12 mouse cellular contexts compared by ENCODE assay signal in the genomic region with DNA sequence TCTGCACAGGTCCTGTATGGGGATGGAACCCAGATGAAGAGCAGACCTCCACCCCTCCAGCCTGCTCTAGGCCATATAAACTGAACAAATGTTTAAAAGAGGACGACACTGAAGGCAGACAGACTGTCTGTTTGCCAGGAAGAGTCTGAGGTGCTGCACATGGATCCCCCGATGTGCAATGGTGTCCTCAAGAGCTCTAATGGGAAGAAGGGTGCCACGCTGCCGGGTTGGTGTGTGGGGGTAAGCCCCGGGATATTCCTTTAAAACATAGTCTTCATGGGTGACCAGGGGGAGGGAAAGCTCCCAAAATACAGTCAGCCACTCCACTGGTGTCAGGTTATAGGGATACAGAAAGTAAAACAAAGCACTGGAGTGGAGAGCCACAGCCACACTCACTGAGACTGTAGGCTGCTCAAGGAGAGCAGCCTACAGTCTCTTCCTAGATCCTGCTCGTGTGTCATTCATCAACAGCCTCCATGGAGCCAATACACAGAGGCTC. TPM values are rescaled to one million over a fixed set of nuclear protein-coding genes. Genes with fewer than 3 reads are reported as not detected.
DNase-seq lines count a peak whose midpoint lies in the region; ATAC-seq and TF ChIP-seq lines count a peak whose summit lies in the region.
"Had no signal": no experiment of that assay in that cellular context is flagged by ENCODE, and none has a peak within 500 bp of the region (broad histone marks: within the 10 kb centered on the region; RNA-seq: fewer than 3 reads in every experiment).

No protein-coding gene starts in this region.

- no peak overlapping the region for H3K4me3 ChIP-seq in hindbrain, embryonic 16.5 days (ENCODE audit: low read length)
- no peak overlapping the region for H3K4me3 ChIP-seq in hindbrain, postnatal 0 days (ENCODE audit: low read length)
- H3K4me3 ChIP-seq in thymus, adult 2 months (ENCODE audit: control insufficient read depth, insufficient read depth, low read length), result peak overlapping the region; percentile 32
- peak overlapping the region; percentile 9; the same call in 1 of the 2 replicates for H3K4me3 ChIP-seq in limb, embryonic 15.5 days
- no peak overlapping the region for H3K4me3 ChIP-seq in forebrain, embryonic 11.5 days (ENCODE audit: low read depth, low read length)
- no peak overlapping the region for H3K4me3 ChIP-seq in forebrain, embryonic 16.5 days (replicated peaks; ENCODE audit: low read length)
- H3K4me3 ChIP-seq: midbrain, embryonic 10.5 days had no signal

- H3K27me3 ChIP-seq in hindbrain, embryonic 16.5 days (replicated peaks; ENCODE audit: control insufficient read depth, insufficient read depth, low read length), result no peaks in the 10 kb centered on the region
- H3K27me3 ChIP-seq in hindbrain, postnatal 0 days (ENCODE audit: insufficient read depth, low read length), result no peaks in the 10 kb centered on the region
- H3K27me3 ChIP-seq in thymus, adult 2 months (ENCODE audit: control insufficient read depth, insufficient read depth, low read length), result no peaks in the 10 kb centered on the region
- no peaks in the 10 kb centered on the region for H3K27me3 ChIP-seq in limb, embryonic 15.5 days
- no peaks in the 10 kb centered on the region for H3K27me3 ChIP-seq in forebrain, embryonic 11.5 days (ENCODE audit: control insufficient read depth, insufficient read depth, low read length)
- no peaks in the 10 kb centered on the region for H3K27me3 ChIP-seq in forebrain, embryonic 16.5 days (replicated peaks; ENCODE audit: control insufficient read depth, insufficient read depth, low read length)

- WGBS in hindbrain, embryonic 16.5 days, result 73% methylated on average over 6 of the region's 6 CpGs
- 72% methylated on average over 6 of the region's 6 CpGs for WGBS in hindbrain, postnatal 0 days
- 26% methylated on average over 6 of the region's 6 CpGs for WGBS in thymus, adult 2 months
- WGBS in limb, embryonic 15.5 days, result 47% methylated on average over 6 of the region's 6 CpGs
- WGBS in forebrain, embryonic 11.5 days, result 81% methylated on average over 6 of the region's 6 CpGs
- 77% methylated on average over 6 of the region's 6 CpGs for WGBS in forebrain, embryonic 16.5 days

- ATAC-seq in hindbrain, embryonic 16.5 days, result 0 out of 2 replicates have a peak, but pooled peaks have one; percentile 29
- ATAC-seq in hindbrain, postnatal 0 days, result no peak
- ATAC-seq in limb, embryonic 15.5 days (ENCODE audit: insufficient number of reproducible peaks, low FRiP score, low TSS enrichment, low read depth), result no peak
- ATAC-seq in forebrain, embryonic 11.5 days (replicated peaks; ENCODE audit: low FRiP score), result no peak
- ATAC-seq in CD4-positive, CD25-positive, alpha-beta regulatory T cell, adult 4 months, result no peak
- ATAC-seq in forebrain, embryonic 16.5 days, result no peak
- ATAC-seq: forebrain, embryonic 14.5 days had no signal

- DNase-seq in hindbrain, postnatal 0 days (ENCODE audit: low spot score), result no peak
- no peak for DNase-seq in thymus, adult 2 months
- no peak for DNase-seq in thymus, adult 18-20 months
- DNase-seq in forebrain, embryonic 11.5 days (ENCODE audit: low spot score), result no peak

- no peak overlapping the region for H3K27ac ChIP-seq in hindbrain, embryonic 16.5 days (ENCODE audit: low read depth, low read length)
- no peak overlapping the region for H3K27ac ChIP-seq in hindbrain, postnatal 0 days
- peak overlapping the region; percentile 38 for H3K27ac ChIP-seq in thymus, adult 2 months (ENCODE audit: control insufficient read depth, insufficient read depth, low read length)
- H3K27ac ChIP-seq in limb, embryonic 15.5 days, result peak overlapping the region; percentile 43
- no peak overlapping the region for H3K27ac ChIP-seq in forebrain, embryonic 11.5 days (ENCODE audit: low read depth, low read length)
- no peak overlapping the region for H3K27ac ChIP-seq in forebrain, embryonic 16.5 days (ENCODE audit: low read length)
- H3K27ac ChIP-seq: midbrain, embryonic 10.5 days had no signal

- TF ChIP-seq POLR2A in thymus, adult 2 months (IDR thresholded peaks at IDR 0.05; ENCODE audit: control insufficient read depth, extremely low read depth, insufficient read depth, low read length, poor library complexity), result no peak

- H3K9me3 ChIP-seq in hindbrain, embryonic 16.5 days (ENCODE audit: control insufficient read depth, low read length), result no peaks in the 10 kb centered on the region
- no peaks in the 10 kb centered on the region for H3K9me3 ChIP-seq in hindbrain, postnatal 0 days (ENCODE audit: low read length)
- H3K9me3 ChIP-seq in limb, embryonic 15.5 days, result no peaks in the 10 kb centered on the region
- H3K9me3 ChIP-seq in forebrain, embryonic 11.5 days (ENCODE audit: control insufficient read depth, low read length), result no peaks in the 10 kb centered on the region
- no peaks in the 10 kb centered on the region for H3K9me3 ChIP-seq in forebrain, embryonic 16.5 days (ENCODE audit: control insufficient read depth, low read length)
- H3K9me3 ChIP-seq: midbrain, embryonic 10.5 days had no signal

- no peak overlapping the region for H3K9ac ChIP-seq in hindbrain, embryonic 16.5 days (ENCODE audit: low read depth, low read length)
- H3K9ac ChIP-seq in hindbrain, postnatal 0 days (replicated peaks; ENCODE audit: low read length), result no peak overlapping the region
- H3K9ac ChIP-seq in limb, embryonic 15.5 days, result no peak overlapping the region
- H3K9ac ChIP-seq in forebrain, embryonic 11.5 days (ENCODE audit: low read length), result no peak overlapping the region
- H3K9ac ChIP-seq in forebrain, embryonic 16.5 days (replicated peaks; ENCODE audit: low read depth, low read length), result no peak overlapping the region

- H3K36me3 ChIP-seq in hindbrain, embryonic 16.5 days (ENCODE audit: control insufficient read depth, insufficient read depth, low read length), result no peaks in the 10 kb centered on the region
- no peaks in the 10 kb centered on the region for H3K36me3 ChIP-seq in hindbrain, postnatal 0 days (ENCODE audit: insufficient read depth, low read length)
- H3K36me3 ChIP-seq in thymus, adult 2 months (ENCODE audit: control insufficient read depth, insufficient read depth, low read length), result no peaks in the 10 kb centered on the region
- H3K36me3 ChIP-seq in limb, embryonic 15.5 days, result no peaks in the 10 kb centered on the region
- H3K36me3 ChIP-seq in forebrain, embryonic 11.5 days (ENCODE audit: control insufficient read depth, insufficient read depth, low read length), result no peaks in the 10 kb centered on the region
- H3K36me3 ChIP-seq in forebrain, embryonic 16.5 days (ENCODE audit: control insufficient read depth, insufficient read depth), result no peaks in the 10 kb centered on the region
- H3K36me3 ChIP-seq: midbrain, embryonic 10.5 days had no signal

- H3K4me2 ChIP-seq in hindbrain, embryonic 16.5 days (ENCODE audit: low read length), result no peak overlapping the region
- no peak overlapping the region for H3K4me2 ChIP-seq in hindbrain, postnatal 0 days (ENCODE audit: low read depth, low read length)
- peak overlapping the region; percentile 1 for H3K4me2 ChIP-seq in limb, embryonic 15.5 days
- no peak overlapping the region for H3K4me2 ChIP-seq in forebrain, embryonic 11.5 days (ENCODE audit: low read depth, low read length, severe bottlenecking)
- H3K4me2 ChIP-seq in forebrain, embryonic 16.5 days (ENCODE audit: low read length), result no peak overlapping the region

- TF ChIP-seq CTCF in hindbrain, postnatal 0 days (IDR thresholded peaks at IDR 0.05; ENCODE audit: low read depth), result no peak
- TF ChIP-seq CTCF in thymus, adult 2 months (IDR thresholded peaks at IDR 0.05; ENCODE audit: borderline replicate concordance, control insufficient read depth, extremely low read depth, insufficient read depth, low read length, poor library complexity), result no peak

- no peaks in the 10 kb centered on the region for H3K4me1 ChIP-seq in hindbrain, embryonic 16.5 days (ENCODE audit: control insufficient read depth, insufficient read depth, low read depth, low read length)
- H3K4me1 ChIP-seq in hindbrain, postnatal 0 days (ENCODE audit: insufficient read depth, low read length), result no peaks in the 10 kb centered on the region
- H3K4me1 ChIP-seq in thymus, adult 2 months (replicated peaks; ENCODE audit: control insufficient read depth, insufficient read depth, low read length), result peaks cover 75% of the 10 kb centered on the region
- peaks cover 74% of the 10 kb centered on the region for H3K4me1 ChIP-seq in limb, embryonic 15.5 days
- no peaks in the 10 kb centered on the region; the same call in 1 of the 2 replicates for H3K4me1 ChIP-seq in forebrain, embryonic 11.5 days (replicated peaks; ENCODE audit: control insufficient read depth, insufficient read depth, low read length)
- no peaks in the 10 kb centered on the region for H3K4me1 ChIP-seq in forebrain, embryonic 16.5 days (replicated peaks; ENCODE audit: control insufficient read depth, insufficient read depth, low read length)

RNA-seq across cellular contexts. Expression of a gene that starts 18.2 kb away (rescaled TPM):
- 7.1 and 9.2 TPM in 2 replicates for polyA plus RNA-seq in hindbrain, embryonic 16.5 days (2015; fragmentation: Nextera tagmentation; extraction: Ambion mirVana)
- total RNA-seq in hindbrain, postnatal 0 days (2014; rRNA removed), result 3.8 and 11.8 TPM in 2 replicates
- polyA plus RNA-seq in hindbrain, postnatal 0 days (2015; fragmentation: Nextera tagmentation; extraction: Ambion mirVana), result 3.2 and 4.7 TPM in 2 replicates
- polyA plus RNA-seq in thymus, adult 2 months (2012; rRNA removed), result 22.4 and 33.0 TPM in 2 replicates
- polyA plus RNA-seq in limb, embryonic 15.5 days (2015; fragmentation: Nextera tagmentation; extraction: Ambion mirVana), result 34.2 and 37.5 TPM in 2 replicates
- 5.1 and 7.2 TPM in 2 replicates for polyA plus RNA-seq in forebrain, embryonic 11.5 days (2014; fragmentation: Nextera tagmentation; extraction: Ambion mirVana)
- 10 to 100 TPM; 19.3 to 28.4 TPM for polyA plus RNA-seq in CD4-positive, CD25-positive, alpha-beta regulatory T cell, adult 4 months (2017; shearing (Covaris generic))
- 4.1 and 6.5 TPM in 2 replicates for polyA plus RNA-seq in forebrain, embryonic 16.5 days (2015; fragmentation: Nextera tagmentation; extraction: Ambion mirVana)

RNA-seq across cellular contexts. Expression of a gene that starts 47.8 kb away (rescaled TPM):
- polyA plus RNA-seq in hindbrain, embryonic 16.5 days (2015; fragmentation: Nextera tagmentation; extraction: Ambion mirVana), result not detected in 2 replicates
- total RNA-seq in hindbrain, postnatal 0 days (2014; rRNA removed), result not detected in 2 replicates
- not detected in 2 replicates for polyA plus RNA-seq in hindbrain, postnatal 0 days (2015; fragmentation: Nextera tagmentation; extraction: Ambion mirVana)
- polyA plus RNA-seq in thymus, adult 2 months (2012; rRNA removed), result not detected in 2 replicates
- polyA plus RNA-seq in limb, embryonic 15.5 days (2015; fragmentation: Nextera tagmentation; extraction: Ambion mirVana), result not detected in 2 replicates
- polyA plus RNA-seq in forebrain, embryonic 11.5 days (2014; fragmentation: Nextera tagmentation; extraction: Ambion mirVana), result not detected in 2 replicates
- polyA plus RNA-seq in CD4-positive, CD25-positive, alpha-beta regulatory T cell, adult 4 months (2017; shearing (Covaris generic)), result not detected
- polyA plus RNA-seq in forebrain, embryonic 16.5 days (2015; fragmentation: Nextera tagmentation; extraction: Ambion mirVana), result not detected in 2 replicates
- total RNA-seq: hematopoietic stem cell, adult 5-6 weeks; layer of hippocampus, postnatal 10 days had no signal
- polyA plus RNA-seq: forebrain, embryonic 14.5 days; midbrain, embryonic 10.5 days had no signal

Comparison
In these comparisons a context has a peak if more than half of its experiments do, and no peak if none do; other contexts are left out.
1. H3K27ac ChIP-seq: peak in thymus, adult 2 months (single experiment) and limb, embryonic 15.5 days (single experiment); none in hindbrain, embryonic 16.5 days (single experiment), hindbrain, postnatal 0 days (single experiment), forebrain, embryonic 11.5 days (single experiment) and forebrain, embryonic 16.5 days (single experiment).
2. H3K4me3 ChIP-seq: peak in thymus, adult 2 months (single experiment) and limb, embryonic 15.5 days (single experiment); none in hindbrain, embryonic 16.5 days (single experiment), hindbrain, postnatal 0 days (single experiment), forebrain, embryonic 11.5 days (single experiment) and forebrain, embryonic 16.5 days (single experiment).